Mouse (Mus musculus) ES-Bruce4 (cell line): Measurements from ENCODE around the gene Tab1.

ENCODE experiments used
- CTCF ChIP-seq: IDR thresholded peaks from one replicate; pipeline ENCODE4 v1.8.1; 2011; ENCODE audit warnings: low read depth, low read length
- EP300 ChIP-seq: IDR thresholded peaks from 2 replicates; pipeline ENCODE4 v1.6.1; 2011; ENCODE audit warnings: low read depth, low read length; ENCODE audit not compliant: insufficient read depth
- POLR2A ChIP-seq: IDR thresholded peaks from one replicate; pipeline ENCODE4 v1.8.1; 2011; ENCODE audit warnings: low read length; ENCODE audit not compliant: insufficient read depth

- TF ChIP-seq CTCF (no peak), POLR2A (no peak), EP300 (no peak)
Observed at GRCm38 (mm10) chr15:80133682-80134449, 939 bp downstream of the Tab1 start.
